Mouse (Mus musculus) neural tube, embryonic 15.5 days (tissue): ENCODE measurements around the gene Pygb. TPM values are rescaled to one million over a fixed set of nuclear protein-coding genes. Genes with fewer than 3 reads are reported as not detected.

Source experiments
- ATAC-seq: fragments of 200-750 bp; cut with Nextera tagmentation; 2 replicates; pipeline ENCODE4 v1.8.0; 2017; ENCODE audit warnings: mild to moderate bottlenecking, moderate TSS enrichment, moderate library complexity; ENCODE audit not compliant: low FRiP score
- H3K27ac ChIP-seq: fragments of 300-500 bp; sonication (generic); replicated peaks from 2 replicates; pipeline ENCODE4 v1.5.1; 2015; ENCODE audit warnings: mild to moderate bottlenecking, inconsistent platforms
- H3K27me3 ChIP-seq: fragments of 300-500 bp; sonication (generic); replicated peaks from 2 replicates; pipeline ENCODE4 v1.6.1; 2015; ENCODE audit warnings: inconsistent platforms
- H3K36me3 ChIP-seq: fragments of 300-500 bp; sonication (generic); 2 replicates; pipeline ENCODE4 v1.6.1; 2015; ENCODE audit warnings: inconsistent platforms
- H3K4me1 ChIP-seq: fragments of 300-500 bp; sonication (generic); 2 replicates; pipeline ENCODE4 v1.6.1; 2015; ENCODE audit warnings: inconsistent platforms
- H3K4me2 ChIP-seq: fragments of 300-500 bp; sonication (generic); 2 replicates; pipeline ENCODE4 v1.6.1; 2015; ENCODE audit warnings: inconsistent platforms, mild to moderate bottlenecking, moderate library complexity
- H3K4me3 ChIP-seq: fragments of 300-500 bp; sonication (generic); replicated peaks from 2 replicates; pipeline ENCODE4 v1.5.1; 2015; ENCODE audit warnings: mild to moderate bottlenecking, inconsistent platforms
- H3K9ac ChIP-seq: fragments of 300-500 bp; sonication (generic); replicated peaks from 2 replicates; pipeline ENCODE4 v1.6.1; 2015; ENCODE audit warnings: mild to moderate bottlenecking, inconsistent platforms
- H3K9me3 ChIP-seq: fragments of 300-500 bp; sonication (generic); replicated peaks from 2 replicates; pipeline ENCODE4 v1.6.1; 2016; ENCODE audit warnings: inconsistent platforms
- WGBS: fragments of 180-500 bp; shearing (Covaris S2); methylation state at CpG from one replicate; pipeline ENCODE4 v1.1.7; 2015; ENCODE audit warnings: mixed read lengths; 5-methylcytosine and 5-hydroxymethylcytosine counted together
- polyA plus RNA-seq: library from polyadenylated mRNA; unstranded; fragments of >200 nt; fragmentation: Nextera tagmentation; extraction: Ambion mirVana; gene quantifications from 2 replicates; pipeline ENCODE4 v1.2.1, GENCODE M21; 2015

The Pygb gene
- polyA plus RNA-seq, 1 experiment from 2014 or later, result 158 TPM

GRCm38 (mm10) chr2:150847436-150847995 lies 61.0 kb downstream of the Pygb start:
- no peak overlapping the region for H3K9ac ChIP-seq
- no peaks in the 10 kb centered on the region for H3K27me3 ChIP-seq
- H3K4me1 ChIP-seq, result peaks cover 11% of the 10 kb centered on the region; the same call in 1 of the 2 replicates
- no peaks in the 10 kb centered on the region for H3K9me3 ChIP-seq
- WGBS, result 52% methylated on average over 8 of the region's 8 CpGs
- no peak overlapping the region for H3K4me2 ChIP-seq
- ATAC-seq, result peak; percentile 45; the same call in 1 of the 2 replicates
- peaks cover 13% of the 10 kb centered on the region; the same call in 1 of the 2 replicates for H3K36me3 ChIP-seq
- peak overlapping the region; percentile 42 for H3K27ac ChIP-seq
- H3K4me3 ChIP-seq, result no peak overlapping the region

DNA sequence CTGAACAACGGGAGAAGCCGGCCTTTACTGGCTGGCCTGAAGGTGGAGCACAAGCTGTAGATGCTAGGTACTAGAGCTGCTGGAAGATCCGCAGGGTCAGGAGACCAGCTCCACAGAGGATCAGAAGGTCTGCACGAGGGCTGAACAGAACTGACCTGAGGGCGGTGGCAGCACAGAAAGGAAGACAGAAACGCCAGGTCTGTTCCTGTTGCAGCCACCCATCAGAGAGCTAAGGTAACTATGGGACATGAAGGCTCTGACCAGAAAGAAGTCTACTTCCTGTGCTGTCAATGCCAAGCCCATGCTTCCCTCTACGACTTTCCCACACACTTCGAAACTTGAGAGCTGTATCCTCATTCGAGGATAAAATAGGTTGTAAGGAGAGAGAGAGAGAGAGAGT lies 64.7 kb downstream of the Pygb start:
- H3K9me3 ChIP-seq, result no peaks in the 10 kb centered on the region
- H3K9ac ChIP-seq, result no peak overlapping the region
- ATAC-seq, result no peak
- H3K27ac ChIP-seq, result no peak overlapping the region
- H3K36me3 ChIP-seq, result peaks cover under 1% of the 10 kb centered on the region; the same call in 1 of the 2 replicates
- peaks cover 12% of the 10 kb centered on the region for H3K4me1 ChIP-seq
- H3K27me3 ChIP-seq, result no peaks in the 10 kb centered on the region
- 82% methylated on average over 9 of the region's 9 CpGs for WGBS
- H3K4me3 ChIP-seq, result no peak overlapping the region
- H3K4me2 ChIP-seq, result no peak overlapping the region

DNA sequence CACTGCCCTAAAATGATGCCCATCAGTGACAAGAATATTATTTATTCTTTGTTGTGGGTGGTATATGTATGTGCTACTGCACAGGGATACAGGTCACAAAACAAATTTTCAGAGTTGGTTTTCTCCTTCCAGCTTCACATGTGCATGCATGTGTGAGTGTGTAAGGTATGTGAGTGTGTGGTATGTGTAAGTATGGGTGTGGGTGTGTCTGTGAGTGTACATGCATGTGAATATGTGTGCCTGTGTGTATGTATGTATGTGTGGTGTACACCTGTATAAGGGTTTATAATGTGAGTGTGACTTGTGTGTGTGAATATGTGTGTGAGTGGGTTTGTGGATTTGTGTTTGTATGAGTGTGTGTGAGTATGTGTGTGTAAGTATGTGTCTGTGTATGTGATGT lies 68.7 kb downstream of the Pygb start:
- Histone ChIP-seq H3K27me3 (no peaks in the 10 kb centered on the region), H3K27ac (no peak overlapping the region), H3K9ac (no peak overlapping the region), H3K4me3 (no peak overlapping the region), H3K36me3 (no peaks in the 10 kb centered on the region), H3K4me2 (no peak overlapping the region), H3K4me1 (peaks cover 4% of the 10 kb centered on the region; the same call in 1 of the 2 replicates), H3K9me3 (no peaks in the 10 kb centered on the region)
- no peak for ATAC-seq

DNA sequence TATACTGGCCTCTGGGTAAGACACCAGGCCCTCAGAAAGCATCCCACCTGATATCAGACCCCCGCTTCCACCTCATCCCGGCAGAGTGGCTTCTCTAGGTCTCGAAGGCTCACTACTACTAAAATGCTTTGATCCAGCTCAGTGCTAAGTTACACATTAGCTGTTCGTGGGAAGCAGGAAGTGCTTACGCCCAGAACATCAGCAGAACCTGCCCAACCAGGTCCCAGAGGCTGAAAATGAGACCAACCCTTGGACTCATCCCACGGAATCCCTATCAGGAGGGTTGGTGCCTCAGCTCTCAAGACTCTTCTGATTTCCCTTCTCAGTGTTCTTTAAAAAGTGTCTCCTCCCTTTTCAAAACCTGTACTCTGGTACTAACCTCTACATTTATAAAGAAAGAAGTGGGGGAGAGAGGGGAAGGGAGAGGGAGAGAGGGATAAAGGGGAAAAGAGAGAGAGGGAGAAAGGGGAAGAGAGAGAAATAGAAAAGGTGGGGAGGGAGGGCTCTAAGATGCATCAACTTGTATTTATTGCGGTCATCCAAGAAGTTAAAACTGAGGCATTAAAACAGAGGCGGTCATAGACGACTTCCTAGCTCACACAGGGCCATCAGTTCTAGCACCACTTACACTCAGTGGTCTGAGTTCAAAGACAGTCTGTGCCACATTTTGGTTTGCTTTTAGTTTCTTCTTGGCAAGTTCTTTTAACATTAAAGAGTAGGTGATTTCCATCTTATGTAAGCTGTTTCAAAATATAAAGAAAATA lies 72.4 kb downstream of the Pygb start:
- peaks cover 4% of the 10 kb centered on the region; the same call in 1 of the 2 replicates for H3K4me1 ChIP-seq
- H3K27me3 ChIP-seq, result no peaks in the 10 kb centered on the region
- H3K9ac ChIP-seq, result no peak overlapping the region
- no peak overlapping the region for H3K4me3 ChIP-seq
- H3K36me3 ChIP-seq, result no peaks in the 10 kb centered on the region
- H3K27ac ChIP-seq, result no peak overlapping the region
- H3K4me2 ChIP-seq, result no peak overlapping the region
- H3K9me3 ChIP-seq, result no peaks in the 10 kb centered on the region
- 86% methylated on average over 9 of the region's 9 CpGs for WGBS
- ATAC-seq, result no peak

- WGBS, result 79% methylated on average over 11 of the region's 11 CpGs
- Histone ChIP-seq H3K27ac (no peak overlapping the region), H3K9me3 (no peaks in the 10 kb centered on the region), H3K36me3 (no peaks in the 10 kb centered on the region), H3K9ac (no peak overlapping the region), H3K4me3 (no peak overlapping the region), H3K4me1 (peaks cover 2% of the 10 kb centered on the region; the same call in 1 of the 2 replicates), H3K27me3 (no peaks in the 10 kb centered on the region), H3K4me2 (no peak overlapping the region)
- no peak for ATAC-seq
Observed at GRCm38 (mm10) chr2:150859709-150860470, 73.4 kb downstream of the Pygb start.

DNA sequence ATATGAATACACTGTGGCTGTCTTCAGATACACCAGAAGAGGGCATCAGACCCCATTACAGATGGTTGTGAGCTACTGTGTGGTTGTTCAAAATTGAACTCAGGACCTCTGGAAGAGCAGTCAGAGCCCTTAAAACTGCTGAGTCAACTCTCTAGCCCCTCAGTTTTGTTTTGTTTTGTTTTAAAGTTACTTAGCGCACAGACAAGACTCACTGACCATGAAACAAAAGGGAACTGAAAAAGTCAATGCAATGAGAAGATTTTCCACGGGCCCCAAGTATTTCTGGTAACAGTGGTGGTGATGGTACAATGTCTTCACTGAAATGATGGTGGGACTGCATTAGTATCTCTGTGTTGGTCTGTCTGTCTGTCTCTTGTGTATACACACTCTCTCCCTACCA lies 74.6 kb downstream of the Pygb start:
- WGBS, result 91% methylated on average over 2 of the region's 2 CpGs
- H3K36me3 ChIP-seq, result no peaks in the 10 kb centered on the region
- no peaks in the 10 kb centered on the region for H3K4me1 ChIP-seq
- H3K9ac ChIP-seq, result no peak overlapping the region
- no peaks in the 10 kb centered on the region for H3K9me3 ChIP-seq
- no peak overlapping the region for H3K27ac ChIP-seq
- no peak overlapping the region for H3K4me2 ChIP-seq
- H3K27me3 ChIP-seq, result no peaks in the 10 kb centered on the region
- H3K4me3 ChIP-seq, result no peak overlapping the region
- no peak for ATAC-seq

- Histone ChIP-seq H3K4me3 (no peak overlapping the region), H3K27ac (no peak overlapping the region), H3K36me3 (no peaks in the 10 kb centered on the region), H3K27me3 (no peaks in the 10 kb centered on the region), H3K9ac (no peak overlapping the region), H3K4me1 (no peaks in the 10 kb centered on the region), H3K9me3 (no peaks in the 10 kb centered on the region), H3K4me2 (no peak overlapping the region)
- 96% methylated on average over 2 of the region's 2 CpGs for WGBS
- ATAC-seq, result no peak
Observed at GRCm38 (mm10) chr2:150867021-150867420, 80.5 kb downstream of the Pygb start.

DNA sequence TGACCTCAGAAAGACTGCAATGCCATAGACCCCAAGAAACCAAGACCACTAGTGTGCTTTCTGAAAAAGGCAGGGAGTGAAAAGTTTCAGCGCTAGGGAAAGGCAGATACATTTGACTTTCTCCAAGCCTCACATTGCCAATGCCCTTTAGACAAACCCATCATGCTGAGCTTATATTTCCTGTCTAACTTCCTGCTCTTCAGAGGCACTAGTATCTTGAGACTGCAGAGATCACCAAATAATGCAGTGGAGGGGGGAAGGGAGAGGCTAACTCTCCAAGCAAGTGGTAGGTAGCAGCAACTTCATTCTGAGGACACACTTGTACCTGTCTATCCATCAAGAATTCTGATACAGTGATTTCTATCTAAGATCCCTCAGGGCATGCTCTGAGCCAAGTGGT lies 82.9 kb downstream of the Pygb start:
- Histone ChIP-seq H3K4me1 (no peaks in the 10 kb centered on the region), H3K4me2 (no peak overlapping the region), H3K36me3 (no peaks in the 10 kb centered on the region), H3K4me3 (no peak overlapping the region), H3K9ac (no peak overlapping the region), H3K27ac (no peak overlapping the region), H3K9me3 (no peaks in the 10 kb centered on the region), H3K27me3 (no peaks in the 10 kb centered on the region)
- no peak for ATAC-seq
- 94% methylated on average over 1 of the region's 1 CpGs for WGBS

DNA sequence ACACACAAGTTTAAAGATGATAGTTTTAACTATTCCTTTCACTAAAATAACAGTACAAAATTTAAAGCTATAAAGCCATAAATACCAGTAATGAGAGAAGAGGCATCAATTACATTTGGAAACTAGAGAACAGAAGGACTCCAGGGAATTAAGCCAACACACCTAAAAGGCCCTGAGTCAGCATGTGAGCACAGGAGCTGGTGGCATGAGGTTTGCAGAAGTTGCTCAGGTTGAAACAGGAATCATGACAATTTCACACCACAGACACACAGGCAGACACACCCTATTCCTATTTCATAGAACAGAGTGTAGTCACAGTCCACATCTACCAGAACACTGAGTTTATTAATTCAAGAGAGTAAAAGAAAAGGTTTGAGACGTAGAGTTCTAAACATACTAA lies 88.0 kb downstream of the Pygb start:
- H3K9me3 ChIP-seq, result no peaks in the 10 kb centered on the region
- no peak overlapping the region for H3K4me3 ChIP-seq
- no peak overlapping the region for H3K9ac ChIP-seq
- ATAC-seq, result no peak
- no peak overlapping the region for H3K27ac ChIP-seq
- 91% methylated on average over 1 of the region's 1 CpGs for WGBS
- no peaks in the 10 kb centered on the region for H3K36me3 ChIP-seq
- no peaks in the 10 kb centered on the region for H3K27me3 ChIP-seq
- no peaks in the 10 kb centered on the region for H3K4me1 ChIP-seq
- H3K4me2 ChIP-seq, result no peak overlapping the region

- no peaks in the 10 kb centered on the region for H3K4me1 ChIP-seq
- no peaks in the 10 kb centered on the region for H3K27me3 ChIP-seq
- ATAC-seq, result no peak
Observed at GRCm38 (mm10) chr2:150875226-150875625, 88.7 kb downstream of the Pygb start.

GRCm38 (mm10) chr2:150877561-150877960 lies 91.0 kb downstream of the Pygb start:
- 85% methylated on average over 4 of the region's 4 CpGs for WGBS
- peaks cover 2% of the 10 kb centered on the region; the same call in 1 of the 2 replicates for H3K36me3 ChIP-seq
- H3K4me1 ChIP-seq, result no peaks in the 10 kb centered on the region
- no peaks in the 10 kb centered on the region for H3K27me3 ChIP-seq
- no peaks in the 10 kb centered on the region for H3K9me3 ChIP-seq
- no peak overlapping the region for H3K27ac ChIP-seq
- no peak overlapping the region for H3K9ac ChIP-seq
- H3K4me3 ChIP-seq, result no peak overlapping the region
- no peak overlapping the region for H3K4me2 ChIP-seq
- ATAC-seq, result no peak

More at GRCm38 (mm10) chr2:150875226-150875625, 88.7 kb downstream of the Pygb start:
- Histone ChIP-seq H3K27ac (no peak overlapping the region), H3K4me3 (no peak overlapping the region), H3K36me3 (no peaks in the 10 kb centered on the region), H3K9me3 (no peaks in the 10 kb centered on the region), H3K4me2 (no peak overlapping the region), H3K9ac (no peak overlapping the region)
- WGBS, result 98% methylated on average over 1 of the region's 1 CpGs
